Comparison of ENCODE assay signal across 10 mouse cellular contexts in the genomic region with DNA sequence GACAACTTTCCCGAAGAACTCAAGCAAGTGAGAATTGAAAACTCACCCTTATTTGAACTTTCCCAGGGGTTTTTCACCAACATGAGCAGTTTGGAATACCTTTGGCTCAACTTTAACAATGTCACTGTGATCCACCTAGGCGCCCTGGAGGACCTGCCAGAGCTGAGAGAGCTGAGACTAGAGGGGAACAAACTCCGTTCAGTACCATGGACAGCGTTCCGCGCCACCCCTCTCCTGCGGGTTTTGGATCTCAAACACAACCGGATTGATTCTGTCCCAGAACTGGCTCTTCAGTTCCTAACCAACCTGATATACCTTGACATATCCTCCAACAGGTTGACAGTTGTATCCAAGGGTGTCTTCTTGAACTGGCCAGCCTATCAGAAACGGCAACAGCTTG. TPM values are rescaled to one million over a fixed set of nuclear protein-coding genes. Genes with fewer than 3 reads are reported as not detected.
DNase-seq lines count a peak whose midpoint lies in the region; ATAC-seq and TF ChIP-seq lines count a peak whose summit lies in the region.
"Had no signal": no experiment of that assay in that cellular context is flagged by ENCODE, and none has a peak within 500 bp of the region (broad histone marks: within the 10 kb centered on the region; RNA-seq: fewer than 3 reads in every experiment).

No protein-coding gene starts in this region.

- H3K27ac ChIP-seq in heart, postnatal 0 days (ENCODE audit: low read depth), result no peak overlapping the region
- no peak overlapping the region for H3K27ac ChIP-seq in heart, embryonic 12.5 days (ENCODE audit: poor library complexity, severe bottlenecking)
- H3K27ac ChIP-seq in kidney, postnatal 0 days, result no peak overlapping the region
- no peak overlapping the region for H3K27ac ChIP-seq in intestine, postnatal 0 days (ENCODE audit: low read depth, low read length)
- H3K27ac ChIP-seq: limb, embryonic 13.5 days had no signal

- no peaks in the 10 kb centered on the region for H3K27me3 ChIP-seq in heart, postnatal 0 days (ENCODE audit: control insufficient read depth, insufficient read depth, low read length)
- no peaks in the 10 kb centered on the region for H3K27me3 ChIP-seq in heart, embryonic 12.5 days (replicated peaks)
- H3K27me3 ChIP-seq in G1E (ENCODE audit: insufficient read depth, low read length), result no peaks in the 10 kb centered on the region
- H3K27me3 ChIP-seq in kidney, postnatal 0 days (ENCODE audit: insufficient read depth, low read length), result no peaks in the 10 kb centered on the region
- no peaks in the 10 kb centered on the region for H3K27me3 ChIP-seq in intestine, postnatal 0 days (replicated peaks; ENCODE audit: control insufficient read depth, insufficient read depth, low read length)
- H3K27me3 ChIP-seq: limb, embryonic 13.5 days had no signal

- no peaks in the 10 kb centered on the region for H3K4me1 ChIP-seq in heart, postnatal 0 days (ENCODE audit: control insufficient read depth, insufficient read depth)
- no peaks in the 10 kb centered on the region for H3K4me1 ChIP-seq in heart, embryonic 12.5 days (replicated peaks)
- no peaks in the 10 kb centered on the region for H3K4me1 ChIP-seq in G1E (ENCODE audit: insufficient read depth, low read depth, low read length)
- H3K4me1 ChIP-seq in kidney, postnatal 0 days (replicated peaks; ENCODE audit: insufficient read depth, low read length), result no peaks in the 10 kb centered on the region
- H3K4me1 ChIP-seq in intestine, postnatal 0 days (replicated peaks; ENCODE audit: control insufficient read depth, insufficient read depth, low read length), result no peaks in the 10 kb centered on the region
- H3K4me1 ChIP-seq: limb, embryonic 13.5 days had no signal

- no peak overlapping the region for H3K9ac ChIP-seq in heart, postnatal 0 days (replicated peaks; ENCODE audit: low read depth, low read length)
- no peak overlapping the region for H3K9ac ChIP-seq in heart, embryonic 12.5 days
- H3K9ac ChIP-seq in kidney, postnatal 0 days (ENCODE audit: low read depth, low read length), result no peak overlapping the region
- no peak overlapping the region for H3K9ac ChIP-seq in intestine, postnatal 0 days (ENCODE audit: low read depth, low read length)
- H3K9ac ChIP-seq: limb, embryonic 13.5 days had no signal

- H3K4me3 ChIP-seq in heart, postnatal 0 days (ENCODE audit: low read depth, low read length), result no peak overlapping the region
- H3K4me3 ChIP-seq in heart, embryonic 12.5 days, result no peak overlapping the region
- H3K4me3 ChIP-seq in G1E (ENCODE audit: low read depth, low read length), result no peak overlapping the region
- H3K4me3 ChIP-seq in kidney, postnatal 0 days (replicated peaks; ENCODE audit: low read depth, low read length), result no peak overlapping the region
- H3K4me3 ChIP-seq in intestine, postnatal 0 days (ENCODE audit: low read depth, low read length), result no peak overlapping the region
- H3K4me3 ChIP-seq: limb, embryonic 13.5 days had no signal

- TF ChIP-seq EP300 in heart, postnatal 0 days (IDR thresholded peaks at IDR 0.05; ENCODE audit: low read depth), result no peak

- no peak for ATAC-seq in heart, postnatal 0 days (ENCODE audit: insufficient read depth, low read depth)
- ATAC-seq in heart, embryonic 12.5 days (ENCODE audit: insufficient number of reproducible peaks, low FRiP score), result no peak
- ATAC-seq in G1E (ENCODE audit: extremely low read depth, insufficient number of reproducible peaks, low FRiP score, poor library complexity, severe bottlenecking), result no peak
- ATAC-seq in kidney, postnatal 0 days (replicated peaks; ENCODE audit: low FRiP score, low read depth), result no peak
- no peak for ATAC-seq in intestine, postnatal 0 days

- H3K36me3 ChIP-seq in heart, postnatal 0 days (replicated peaks; ENCODE audit: control insufficient read depth, insufficient read depth, low read length), result no peaks in the 10 kb centered on the region
- H3K36me3 ChIP-seq in heart, embryonic 12.5 days, result no peaks in the 10 kb centered on the region
- no peaks in the 10 kb centered on the region for H3K36me3 ChIP-seq in G1E (replicated peaks)
- no peaks in the 10 kb centered on the region for H3K36me3 ChIP-seq in kidney, postnatal 0 days (ENCODE audit: insufficient read depth, low read length)
- no peaks in the 10 kb centered on the region for H3K36me3 ChIP-seq in intestine, postnatal 0 days (ENCODE audit: control insufficient read depth, insufficient read depth)
- H3K36me3 ChIP-seq: limb, embryonic 13.5 days had no signal

- peak; percentile 40 for DNase-seq in heart, postnatal 0 days (ENCODE audit: low spot score)
- DNase-seq in G1E (ENCODE audit: low spot score), result peak; percentile 16
- peak; percentile 15 for DNase-seq in c-Kit-positive CD71-positive TER-119-negative erythroid progenitor cells, embryonic 14.5 days (ENCODE audit: low read depth)
- DNase-seq in kidney, postnatal 0 days (ENCODE audit: low spot score), result peak; percentile 77
- DNase-seq in retina, embryonic 14.5 days (ENCODE audit: low spot score), result peak; percentile 81
- no peak for DNase-seq in cerebellum, adult 9-10 months

- H3K4me2 ChIP-seq in heart, postnatal 0 days (ENCODE audit: low read depth, low read length), result no peak overlapping the region
- H3K4me2 ChIP-seq in heart, embryonic 12.5 days, result no peak overlapping the region
- no peak overlapping the region for H3K4me2 ChIP-seq in kidney, postnatal 0 days (ENCODE audit: low read length)
- no peak overlapping the region for H3K4me2 ChIP-seq in intestine, postnatal 0 days (replicated peaks; ENCODE audit: low read depth)
- H3K4me2 ChIP-seq: limb, embryonic 13.5 days had no signal

- no peak for TF ChIP-seq CTCF in heart, postnatal 0 days (IDR thresholded peaks at IDR 0.05; ENCODE audit: low read depth)
- no peak for TF ChIP-seq CTCF in G1E (IDR thresholded peaks at IDR 0.05; ENCODE audit: low read depth, low read length)
- TF ChIP-seq CTCF in kidney, postnatal 0 days (IDR thresholded peaks at IDR 0.05; ENCODE audit: low read depth), result no peak
- TF ChIP-seq CTCF in intestine, postnatal 0 days (IDR thresholded peaks at IDR 0.05; ENCODE audit: low read depth), result no peak

- H3K9me3 ChIP-seq in heart, postnatal 0 days (replicated peaks; ENCODE audit: control insufficient read depth, low read length), result no peaks in the 10 kb centered on the region
- no peaks in the 10 kb centered on the region for H3K9me3 ChIP-seq in heart, embryonic 12.5 days (replicated peaks)
- H3K9me3 ChIP-seq in G1E (replicated peaks), result no peaks in the 10 kb centered on the region
- no peaks in the 10 kb centered on the region for H3K9me3 ChIP-seq in kidney, postnatal 0 days (replicated peaks; ENCODE audit: low read length)
- no peaks in the 10 kb centered on the region for H3K9me3 ChIP-seq in intestine, postnatal 0 days (ENCODE audit: control insufficient read depth)
- H3K9me3 ChIP-seq: limb, embryonic 13.5 days had no signal

- WGBS in heart, postnatal 0 days, result 15% methylated on average over 9 of the region's 9 CpGs
- WGBS in heart, embryonic 12.5 days, result 18% methylated on average over 9 of the region's 9 CpGs
- WGBS in kidney, postnatal 0 days, result 19% methylated on average over 9 of the region's 9 CpGs
- WGBS in intestine, postnatal 0 days, result 16% methylated on average over 9 of the region's 9 CpGs

RNA-seq across cellular contexts. Expression of gene Lrit2, which starts 0.8 kb away (rescaled TPM):
- not detected in 2 replicates for total RNA-seq in heart, postnatal 0 days (2014; rRNA removed; ENCODE audit: low replicate concordance)
- not detected in 2 replicates for polyA plus RNA-seq in heart, postnatal 0 days (2015; fragmentation: Nextera tagmentation; extraction: Ambion mirVana)
- polyA plus RNA-seq in heart, embryonic 12.5 days (2016; fragmentation: Nextera tagmentation; extraction: Ambion mirVana), result not detected in 2 replicates
- total RNA-seq in G1E (2014; fragmentation: Nextera tagmentation) (not detected in 2 replicates), G1E (2017) (0.11 TPM in 1 of 2 replicates, not detected in the other)
- not detected in 2 replicates for polyA plus RNA-seq in G1E (2012)
- polyA plus RNA-seq in kidney, postnatal 0 days (2015; fragmentation: Nextera tagmentation; extraction: Ambion mirVana), result not detected in 2 replicates
- not detected in 2 replicates for polyA plus RNA-seq in intestine, postnatal 0 days (2015; fragmentation: Nextera tagmentation; extraction: Ambion mirVana)
- polyA plus RNA-seq: limb, embryonic 13.5 days; spleen, adult 2 months had no signal

RNA-seq across cellular contexts. Expression of gene Lrit1, which starts 13.9 kb away (rescaled TPM):
- total RNA-seq in heart, postnatal 0 days (2014; rRNA removed; ENCODE audit: low replicate concordance), result not detected in 2 replicates
- polyA plus RNA-seq in heart, postnatal 0 days (2015; fragmentation: Nextera tagmentation; extraction: Ambion mirVana), result not detected in 2 replicates
- not detected in 2 replicates for polyA plus RNA-seq in heart, embryonic 12.5 days (2016; fragmentation: Nextera tagmentation; extraction: Ambion mirVana)
- not detected in 2 replicates for total RNA-seq in G1E (2014; fragmentation: Nextera tagmentation)
- total RNA-seq in G1E (2017), result 0.05 TPM in 1 of 2 replicates, not detected in the other
- polyA plus RNA-seq in G1E (2012), result not detected in 2 replicates
- polyA plus RNA-seq in kidney, postnatal 0 days (2015; fragmentation: Nextera tagmentation; extraction: Ambion mirVana), result not detected in 2 replicates
- 0.03 TPM in 1 of 2 replicates, not detected in the other for polyA plus RNA-seq in intestine, postnatal 0 days (2015; fragmentation: Nextera tagmentation; extraction: Ambion mirVana)
- polyA plus RNA-seq: limb, embryonic 13.5 days had no signal

RNA-seq across cellular contexts. Expression of gene Rgr, which starts 19.8 kb away (rescaled TPM):
- total RNA-seq in heart, postnatal 0 days (2014; rRNA removed; ENCODE audit: low replicate concordance), result not detected in 2 replicates
- not detected in 2 replicates for polyA plus RNA-seq in heart, postnatal 0 days (2015; fragmentation: Nextera tagmentation; extraction: Ambion mirVana)
- polyA plus RNA-seq in heart, embryonic 12.5 days (2016; fragmentation: Nextera tagmentation; extraction: Ambion mirVana), result not detected in 2 replicates
- total RNA-seq in G1E (2014; fragmentation: Nextera tagmentation) (not detected in 2 replicates), G1E (2017) (0.05 TPM in 1 of 2 replicates, not detected in the other)
- polyA plus RNA-seq in G1E (2012), result not detected in 2 replicates
- polyA plus RNA-seq in kidney, postnatal 0 days (2015; fragmentation: Nextera tagmentation; extraction: Ambion mirVana), result not detected in 2 replicates
- not detected in 2 replicates for polyA plus RNA-seq in intestine, postnatal 0 days (2015; fragmentation: Nextera tagmentation; extraction: Ambion mirVana)

RNA-seq across cellular contexts. Expression of gene Cdhr1, which starts 29.6 kb away (rescaled TPM):
- not detected in 2 replicates for total RNA-seq in heart, postnatal 0 days (2014; rRNA removed; ENCODE audit: low replicate concordance)
- 0.07 and 0.11 TPM in 2 replicates for polyA plus RNA-seq in heart, postnatal 0 days (2015; fragmentation: Nextera tagmentation; extraction: Ambion mirVana)
- polyA plus RNA-seq in heart, embryonic 12.5 days (2016; fragmentation: Nextera tagmentation; extraction: Ambion mirVana), result 0.14 and 0.20 TPM in 2 replicates
- total RNA-seq in G1E (2014; fragmentation: Nextera tagmentation) (not detected in 2 replicates), G1E (2017) (under 0.01 and 0.06 TPM in 2 replicates)
- polyA plus RNA-seq in G1E (2012), result not detected in 2 replicates
- polyA plus RNA-seq in kidney, postnatal 0 days (2015; fragmentation: Nextera tagmentation; extraction: Ambion mirVana), result 1.6 and 1.7 TPM in 2 replicates
- 0.07 and 0.09 TPM in 2 replicates for polyA plus RNA-seq in intestine, postnatal 0 days (2015; fragmentation: Nextera tagmentation; extraction: Ambion mirVana)

RNA-seq across cellular contexts. Expression of gene 2610528A11Rik, which starts 45.3 kb away (rescaled TPM):
- 3.7 TPM in 1 of 2 replicates, not detected in the other for total RNA-seq in heart, postnatal 0 days (2014; rRNA removed; ENCODE audit: low replicate concordance)
- 1.2 and 1.3 TPM in 2 replicates for polyA plus RNA-seq in heart, postnatal 0 days (2015; fragmentation: Nextera tagmentation; extraction: Ambion mirVana)
- polyA plus RNA-seq in heart, embryonic 12.5 days (2016; fragmentation: Nextera tagmentation; extraction: Ambion mirVana), result 0.96 and 1.8 TPM in 2 replicates
- total RNA-seq in G1E (2014; fragmentation: Nextera tagmentation) (not detected in 2 replicates), G1E (2017) (not detected in 2 replicates)
- polyA plus RNA-seq in G1E (2012), result not detected in 2 replicates
- 0.17 and 0.26 TPM in 2 replicates for polyA plus RNA-seq in kidney, postnatal 0 days (2015; fragmentation: Nextera tagmentation; extraction: Ambion mirVana)
- 10.5 and 45.5 TPM in 2 replicates for polyA plus RNA-seq in intestine, postnatal 0 days (2015; fragmentation: Nextera tagmentation; extraction: Ambion mirVana)
